Mouse (Mus musculus) layer of hippocampus, postnatal 14 days (tissue): ENCODE results near the gene Josd2. TPM values are rescaled to one million over a fixed set of nuclear protein-coding genes. Genes with fewer than 3 reads are reported as not detected.

Experiments
- DNase-seq, 2 experiments: peaks; one replicate each; pipeline ENCODE4 v3.0.0; 2021 to 2022; ENCODE audit warnings: low spot score in 2 of 2, mixed read lengths in 1 of 2
- total RNA-seq, 2 experiments: library from RNA; stranded (reverse); gene quantifications; 2 replicates each; pipeline ENCODE4 v1.2.3; 2021

Gene Josd2
- total RNA-seq, 2 experiments from 2014 or later, result 60.7 to 64.3 TPM

GRCm38 (mm10) chr7:44445528-44445923, 22.3 kb upstream of the Josd2 start:
- DNase-seq, result no peak

- no peak for DNase-seq
These were observed 21.5 kb upstream of the Josd2 start for GRCm38 (mm10) chr7:44446070-44446855.

- DNase-seq, result no peak
These were observed 14.5 kb upstream of the Josd2 start for GRCm38 (mm10) chr7:44453256-44453655.

- no peak for DNase-seq
These were observed 11.5 kb upstream of the Josd2 start for GRCm38 (mm10) chr7:44456302-44456701.

GRCm38 (mm10) chr7:44460067-44460466, 7.7 kb upstream of the Josd2 start:
- DNase-seq, result no peak

GRCm38 (mm10) chr7:44460767-44461502, 6.8 kb upstream of the Josd2 start:
- no peak for DNase-seq

GRCm38 (mm10) chr7:44461503-44462217, 6.1 kb upstream of the Josd2 start:
- no peak for DNase-seq

GRCm38 (mm10) chr7:44462218-44463055, 5.3 kb upstream of the Josd2 start:
- DNase-seq, result peak in 1 of 2 experiments; percentile 24

GRCm38 (mm10) chr7:44463056-44463425, 4.7 kb upstream of the Josd2 start:
- DNase-seq, result no peak

GRCm38 (mm10) chr7:44463556-44464225, 4.1 kb upstream of the Josd2 start:
- no peak for DNase-seq

- DNase-seq, result peak; percentile 83 to 89
These were observed 3.3 kb upstream of the Josd2 start for GRCm38 (mm10) chr7:44464511-44464910.

- no peak for DNase-seq
These were observed 2.7 kb upstream of the Josd2 start, which contains the start of gene Aspdh for GRCm38 (mm10) chr7:44465111-44465510. Gene Aspdh, plus strand, starts transcription at chr7:44465391.

GRCm38 (mm10) chr7:44466006-44466887, 1.5 kb upstream of the Josd2 start:
- no peak for DNase-seq

- DNase-seq, result no peak
These were observed 880 bp upstream of the Josd2 start for GRCm38 (mm10) chr7:44466888-44467311.

- no peak for DNase-seq
These were observed 985 bp downstream of the Josd2 start for GRCm38 (mm10) chr7:44468644-44469285.

GRCm38 (mm10) chr7:44469677-44470675, 2.2 kb downstream of the Josd2 start:
- no peak for DNase-seq
